ENCODE assay signal across 31 mouse cellular contexts in genomic region chr11:66537820-66538219, GRCm38 (mm10). TPM values are rescaled to one million over a fixed set of nuclear protein-coding genes. Genes with fewer than 3 reads are reported as not detected.
"Had no signal": no experiment of that assay in that cellular context is flagged by ENCODE, and none has a peak within 500 bp of the region (broad histone marks: within the 10 kb centered on the region; RNA-seq: fewer than 3 reads in every experiment).

No protein-coding gene starts in this region.

- H3K27ac ChIP-seq: heart, embryonic 10.5 days; heart, embryonic 13.5 days; heart, embryonic 15.5 days; hindbrain, embryonic 10.5 days; hindbrain, embryonic 12.5 days; hindbrain, embryonic 13.5 days; hindbrain, embryonic 14.5 days; hindbrain, embryonic 15.5 days; hindbrain, postnatal 0 days; intestine, embryonic 15.5 days; kidney, embryonic 15.5 days; kidney, postnatal 0 days; layer of hippocampus, adult 2 months had no signal

- H3K27me3 ChIP-seq: heart, embryonic 12.5 days; heart, embryonic 13.5 days; heart, embryonic 15.5 days; hindbrain, embryonic 12.5 days; hindbrain, embryonic 13.5 days; hindbrain, embryonic 15.5 days; intestine, embryonic 15.5 days; kidney, embryonic 15.5 days had no signal

- DNase-seq: heart, postnatal 10 days; heart, postnatal 14 days; heart, postnatal 36 days; heart, postnatal 4 days; kidney, adult 11 months; kidney, adult 18-20 months; kidney, adult 8-10 months; kidney, adult 9 months; kidney, postnatal 10 days; kidney, postnatal 14 days; kidney, postnatal 25 days; kidney, postnatal 36 days; kidney, postnatal 4 days; layer of hippocampus, adult 9-11 months; layer of hippocampus, postnatal 36 days had no signal

- H3K36me3 ChIP-seq: heart, embryonic 10.5 days; heart, embryonic 12.5 days; heart, embryonic 13.5 days; heart, embryonic 15.5 days; hindbrain, embryonic 10.5 days; hindbrain, embryonic 12.5 days; hindbrain, embryonic 13.5 days; hindbrain, embryonic 15.5 days; intestine, embryonic 15.5 days; kidney, embryonic 15.5 days had no signal

- H3K4me2 ChIP-seq: heart, embryonic 11.5 days; heart, embryonic 12.5 days; heart, embryonic 13.5 days; heart, embryonic 15.5 days; hindbrain, embryonic 12.5 days; hindbrain, embryonic 13.5 days; hindbrain, embryonic 14.5 days; hindbrain, embryonic 15.5 days; intestine, embryonic 15.5 days; kidney, embryonic 15.5 days had no signal

- H3K4me1 ChIP-seq: hindbrain, embryonic 10.5 days; hindbrain, embryonic 12.5 days; hindbrain, embryonic 13.5 days; hindbrain, embryonic 15.5 days; intestine, embryonic 15.5 days; kidney, embryonic 15.5 days had no signal

- H3K4me3 ChIP-seq: heart, embryonic 10.5 days; heart, embryonic 12.5 days; heart, embryonic 13.5 days; heart, embryonic 15.5 days; hindbrain, embryonic 10.5 days; hindbrain, embryonic 12.5 days; hindbrain, embryonic 13.5 days; hindbrain, embryonic 15.5 days; intestine, embryonic 15.5 days; kidney, embryonic 15.5 days; layer of hippocampus, adult 2 months had no signal

RNA-seq across cellular contexts. Expression of gene Shisa6, which starts 12.1 kb away (rescaled TPM):
- polyA plus RNA-seq: inflammation-experienced regulatory T-cells, adult 6 months had no signal
